Mouse (Mus musculus) fat pad, adult 2 months (tissue): ENCODE results near the gene Fcf1.
A peak's percentile ranks its signal among the peaks of the same experiment; 100 is the strongest.

Experiments
- DNase-seq: peaks from one replicate; pipeline ENCODE4 v3.0.0-alpha.2; 2011; ENCODE audit warnings: low read depth, low spot score; ENCODE audit errors: extremely low read depth

Fcf1 gene

DNA sequence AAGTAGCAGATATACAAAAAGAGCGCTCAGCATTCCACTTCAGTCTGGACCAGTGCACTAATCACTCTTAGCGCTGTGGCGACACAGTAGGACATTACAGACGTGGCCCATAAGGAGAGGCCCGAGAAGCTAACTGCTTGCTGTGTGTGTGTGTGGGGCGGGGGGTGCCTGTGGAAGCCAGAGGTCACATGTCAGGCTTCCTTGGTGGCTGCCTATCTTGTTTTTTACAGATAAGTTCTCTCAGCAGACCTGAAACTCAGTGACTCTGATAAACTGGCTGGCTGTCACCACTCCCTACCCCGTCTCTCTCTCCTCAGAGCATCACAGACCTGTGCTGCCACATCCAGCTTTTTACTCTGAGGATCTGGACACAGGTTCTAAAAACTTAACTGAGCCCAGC is 8.1 kb upstream of the Fcf1 start:
- no peak for DNase-seq

DNA sequence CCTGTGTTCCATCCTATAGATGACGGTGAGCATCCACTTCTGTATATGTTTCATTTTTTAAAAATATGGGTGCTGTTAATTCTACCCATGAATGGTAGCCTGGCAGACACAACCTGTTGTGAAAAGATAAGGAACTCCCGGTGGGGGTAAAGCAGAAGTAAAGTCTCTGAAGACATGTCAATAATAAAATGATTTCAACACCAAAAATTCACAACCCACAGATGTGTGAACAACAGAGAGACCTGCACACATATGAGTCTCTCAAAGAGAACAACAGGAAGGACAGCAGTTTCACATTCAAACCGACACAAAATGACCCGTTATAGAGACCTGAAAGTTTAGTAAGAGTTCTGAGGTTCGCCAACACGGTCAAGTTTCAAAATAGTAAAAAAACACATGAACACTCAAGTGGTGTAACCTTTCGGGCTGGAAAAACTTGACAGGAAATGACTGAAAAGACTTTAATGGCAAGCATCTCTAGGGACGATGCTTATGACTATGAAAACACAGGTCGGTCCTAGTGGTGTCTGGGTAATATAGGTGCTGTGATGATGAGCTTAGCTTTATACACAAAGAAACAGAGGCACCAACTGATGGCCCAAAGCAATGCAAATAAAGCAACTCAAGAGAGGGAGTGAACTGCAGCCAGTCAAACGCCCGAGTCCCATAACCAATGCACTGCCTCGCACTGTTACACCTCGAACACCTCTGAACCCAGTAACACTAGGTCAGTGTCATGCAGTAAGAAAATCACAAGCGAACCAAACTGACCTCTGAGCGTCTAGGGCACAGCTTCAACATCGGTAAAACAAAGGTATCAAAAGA is 1.7 kb upstream of the Fcf1 start:
- no peak for DNase-seq

DNA sequence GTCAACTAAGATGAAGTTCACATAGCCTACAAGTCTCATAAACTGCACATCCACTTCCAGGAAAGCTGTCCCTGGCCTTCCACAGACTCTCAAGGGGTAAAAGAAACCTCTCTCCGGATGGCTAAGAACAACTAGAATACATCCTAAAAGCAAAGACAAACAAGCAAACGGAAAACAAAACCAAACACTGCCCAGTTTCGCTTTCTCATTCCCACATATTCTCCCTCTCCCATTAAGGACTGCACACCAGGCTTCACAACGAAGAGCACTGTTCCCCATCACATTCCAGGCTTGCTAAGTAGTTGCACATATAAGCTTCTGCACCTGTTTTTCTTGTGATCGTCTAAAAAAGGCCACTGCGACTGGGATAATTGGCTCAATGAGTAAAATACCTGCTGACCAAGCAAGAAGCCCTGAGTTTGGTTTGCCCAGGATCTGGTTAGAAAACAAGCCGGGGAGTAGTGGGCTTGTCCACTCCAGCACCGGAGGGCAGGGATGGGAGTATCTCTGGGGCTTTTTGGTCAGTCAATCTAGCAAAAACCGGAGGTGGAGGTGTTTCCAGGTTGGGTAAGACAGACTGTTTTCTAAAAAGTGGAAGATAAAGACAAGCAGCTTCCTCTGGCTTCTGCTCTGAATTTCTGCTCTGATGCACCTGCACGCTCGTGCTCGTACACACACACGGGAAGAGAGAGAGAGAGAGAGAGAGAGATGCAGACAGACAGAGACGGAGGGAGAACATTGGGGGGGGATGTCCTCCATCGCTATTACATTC is 855 bp upstream of the Fcf1 start:
- DNase-seq = no peak

DNA sequence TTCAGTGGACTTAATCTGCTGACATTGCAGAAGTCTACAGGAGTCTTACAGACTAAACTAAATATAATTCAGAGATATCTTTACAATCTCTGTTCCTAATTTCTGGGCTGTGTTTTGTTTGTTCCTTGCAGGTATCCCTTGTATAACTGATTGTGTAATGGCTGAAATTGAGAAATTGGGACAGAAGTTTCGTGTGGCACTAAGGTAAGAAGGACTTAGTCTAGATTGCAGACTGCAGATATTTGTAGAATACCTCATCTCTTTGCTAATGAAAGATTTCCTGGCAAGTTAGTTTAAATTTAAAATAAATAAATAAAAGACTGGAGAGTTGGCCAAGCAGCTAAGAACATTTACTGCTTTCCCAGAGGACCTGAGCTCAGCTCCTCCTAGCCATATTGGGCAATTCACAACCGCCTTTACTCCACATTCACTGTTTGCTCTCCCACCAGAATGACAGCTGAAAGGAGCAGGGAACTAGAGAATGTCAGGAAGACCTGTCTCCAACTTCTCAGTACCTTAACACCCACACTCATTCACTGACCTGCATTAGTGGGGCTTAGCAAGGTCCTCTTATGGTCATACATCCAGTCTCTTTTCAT is 8.7 kb downstream of the Fcf1 start:
- peak; percentile 92 for DNase-seq

DNA sequence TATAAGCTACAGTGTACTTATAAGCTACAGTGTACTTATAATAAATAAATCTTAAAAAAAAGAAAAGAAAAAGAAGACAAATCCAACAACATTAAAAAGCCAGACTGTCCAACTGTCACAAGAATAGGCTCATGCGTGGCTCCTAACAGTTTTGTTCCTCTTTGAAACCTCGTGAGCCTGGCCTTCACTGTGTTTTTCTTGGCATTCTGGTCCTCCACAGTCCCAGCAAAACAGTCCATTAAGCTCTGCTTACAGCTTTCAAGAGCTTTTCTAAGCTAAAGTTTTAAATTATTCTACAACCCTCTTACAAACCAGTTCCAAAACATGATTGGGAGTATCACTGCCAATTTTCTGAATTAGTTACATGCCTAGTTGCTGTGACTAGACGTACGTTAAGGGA is 18.8 kb downstream of the Fcf1 start:
- DNase-seq = no peak

DNA sequence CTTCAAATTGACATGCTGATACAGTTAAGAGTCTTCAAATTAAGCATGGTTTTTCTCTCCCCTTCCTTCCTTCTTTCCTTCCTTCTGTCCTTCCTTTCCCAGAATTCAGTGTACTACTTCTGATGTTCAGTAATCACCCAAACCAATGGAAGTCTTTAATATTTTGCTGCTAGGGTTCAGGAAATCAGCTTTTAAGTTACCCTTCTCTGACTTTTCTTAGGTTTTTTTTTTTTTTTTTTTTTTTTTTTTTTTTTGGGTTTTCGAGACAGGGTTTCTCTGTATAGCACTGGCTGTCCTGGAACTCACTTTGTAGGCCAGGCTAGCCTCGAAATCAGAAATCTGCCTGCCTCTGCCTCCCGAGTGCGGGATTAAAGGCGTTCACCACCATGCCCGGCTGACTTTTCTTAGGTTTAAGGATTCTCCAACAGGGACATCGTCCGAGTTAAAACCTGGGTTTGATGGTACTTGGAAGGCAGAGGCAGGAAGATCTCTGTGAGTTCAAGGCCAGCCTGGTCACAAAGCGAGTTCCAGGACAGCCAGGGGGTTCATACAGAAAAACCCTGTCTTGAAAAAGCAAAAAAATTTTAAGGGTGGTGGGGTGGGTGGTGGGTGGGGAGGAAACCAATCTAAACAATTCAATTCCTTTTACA is 24.5 kb downstream of the Fcf1 start:
- no peak for DNase-seq

DNA sequence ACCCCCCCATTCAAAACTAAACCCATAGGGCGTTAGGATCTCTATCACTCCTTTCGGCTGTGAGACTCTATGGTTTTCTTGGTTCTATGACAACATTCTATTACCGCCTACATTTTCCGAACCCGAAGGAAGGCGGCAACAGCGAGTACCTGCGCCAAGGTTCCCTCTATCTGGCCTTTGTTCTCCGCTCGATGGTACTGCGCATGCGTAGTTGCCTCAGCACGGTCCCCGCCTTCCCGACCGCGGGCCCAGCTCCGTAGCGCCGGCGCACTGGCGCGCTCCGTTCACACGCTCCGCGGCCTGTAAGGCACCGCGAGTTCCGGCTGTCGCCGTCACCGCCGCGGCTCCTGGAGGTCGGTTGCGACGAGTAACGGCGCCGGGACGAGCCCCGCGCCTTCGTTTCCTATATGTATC is 25.4 kb downstream of the Fcf1 start, which contains the start of gene Ylpm1:
TSS of gene Ylpm1 (plus strand) at position 239 of the 414 bp plus-strand sequence.
- DNase-seq = peak; percentile 86

DNA sequence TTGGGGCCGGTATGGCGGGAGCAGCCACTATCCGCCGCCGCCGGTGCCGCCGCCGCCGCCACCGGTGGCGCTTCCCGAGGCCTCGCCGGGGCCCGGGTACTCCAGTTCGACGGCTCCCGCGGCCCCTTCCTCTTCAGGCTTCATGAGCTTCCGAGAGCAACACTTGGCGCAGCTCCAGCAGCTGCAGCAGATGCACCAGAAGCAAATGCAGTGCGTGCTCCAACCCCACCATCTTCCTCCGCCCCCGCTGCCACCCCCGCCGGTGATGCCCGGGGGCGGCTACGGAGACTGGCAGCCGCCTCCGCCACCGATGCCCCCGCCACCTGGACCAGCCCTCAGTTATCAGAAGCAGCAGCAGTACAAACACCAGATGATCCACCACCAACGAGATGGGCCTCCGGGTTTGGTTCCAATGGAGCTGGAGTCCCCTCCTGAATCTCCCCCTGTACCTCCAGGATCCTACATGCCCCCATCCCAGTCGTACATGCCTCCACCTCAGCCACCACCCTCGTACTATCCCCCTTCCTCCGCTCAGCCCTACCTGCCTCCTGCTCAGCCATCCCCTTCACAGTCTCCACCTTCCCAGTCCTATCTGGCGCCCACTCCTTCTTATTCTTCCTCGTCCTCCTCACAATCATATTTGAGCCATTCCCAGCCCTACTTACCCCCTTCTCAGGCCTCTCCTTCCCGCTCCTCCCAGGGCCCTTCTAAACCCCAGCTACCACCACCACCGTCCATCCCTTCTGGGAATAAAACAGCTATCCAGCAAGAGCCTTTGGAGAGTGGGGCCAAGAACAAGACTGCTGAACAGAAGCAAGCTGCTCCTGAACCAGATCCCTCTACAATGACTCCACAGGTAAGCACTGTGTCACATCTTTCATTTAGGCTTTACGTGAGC is 26.1 kb downstream of the Fcf1 start:
- DNase-seq = no peak

DNA sequence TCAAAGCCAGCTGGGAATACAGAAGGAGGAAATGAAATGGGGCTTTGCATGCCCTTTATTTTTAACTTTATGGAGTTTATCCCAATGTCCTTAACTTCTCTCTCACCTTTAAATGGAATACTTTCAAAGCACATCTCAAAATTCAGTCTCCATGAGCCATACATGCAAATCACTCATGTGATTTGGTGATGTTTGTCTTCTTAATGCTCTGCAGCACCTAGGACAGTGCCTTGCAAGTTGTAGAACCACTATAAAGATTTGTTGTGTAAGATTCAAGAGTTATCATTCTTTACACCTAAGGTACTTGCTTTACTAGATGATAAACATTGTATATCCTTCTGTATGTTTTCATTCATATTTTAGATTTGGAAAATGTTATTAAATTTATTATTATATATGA is 28.4 kb downstream of the Fcf1 start:
- no peak for DNase-seq

DNA sequence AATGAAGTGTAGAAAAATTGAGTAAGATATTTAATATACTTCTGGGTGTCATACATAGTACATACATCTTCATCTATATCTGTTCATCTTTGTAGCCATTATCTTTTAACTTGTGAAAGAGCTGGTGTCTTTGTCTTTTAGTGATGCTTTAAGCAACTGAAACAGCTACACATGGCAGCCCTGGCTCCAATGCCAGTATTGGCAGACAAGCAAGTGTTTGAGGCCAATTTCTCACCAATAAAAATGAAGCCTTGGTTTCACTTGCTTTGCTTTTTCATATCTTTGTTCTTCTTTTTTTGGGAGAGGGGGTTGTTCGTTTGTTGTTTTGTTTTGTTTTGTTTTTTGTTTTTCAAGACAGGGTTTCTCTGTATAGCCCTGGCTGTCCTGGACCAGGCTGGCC is 35.5 kb downstream of the Fcf1 start:
- DNase-seq = no peak

DNA sequence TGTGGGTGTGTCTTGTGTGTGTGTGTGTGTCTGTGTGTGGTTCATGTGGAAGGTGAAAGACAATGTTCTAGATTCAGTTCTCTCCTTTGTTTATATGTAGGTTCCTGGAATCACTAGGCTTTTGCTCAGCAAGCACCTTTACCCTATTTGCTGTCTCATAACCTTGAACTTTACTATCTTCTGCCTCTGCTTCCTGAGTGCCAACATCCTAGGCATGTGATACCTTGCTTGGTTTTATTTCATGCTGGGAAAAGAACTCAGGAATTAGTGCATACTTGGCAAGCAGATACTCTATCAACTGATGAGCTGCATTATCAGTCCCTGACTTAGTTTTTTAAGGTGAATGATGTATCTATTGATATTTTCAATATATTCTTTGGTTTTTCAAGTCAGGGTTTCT is 36.3 kb downstream of the Fcf1 start:
- DNase-seq = no peak

DNA sequence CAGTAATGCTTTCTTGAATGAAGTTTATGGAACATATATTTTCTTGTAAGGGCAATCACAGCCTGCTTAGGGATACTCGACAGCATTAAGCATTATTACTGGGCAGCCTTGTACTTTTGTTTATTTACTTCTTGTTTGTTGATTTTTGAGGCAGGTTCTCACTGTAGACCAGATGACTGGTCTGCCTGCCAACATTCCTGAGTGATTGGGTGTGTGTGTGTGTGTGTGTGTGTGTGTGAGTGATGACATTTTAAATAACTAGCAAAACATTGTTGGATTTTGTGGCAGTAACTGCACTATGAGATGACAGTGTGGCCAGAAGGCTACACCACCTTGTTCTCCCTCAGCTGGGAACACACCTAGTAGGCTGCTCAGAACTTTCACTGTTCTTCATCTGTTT is 39.1 kb downstream of the Fcf1 start:
- DNase-seq = no peak

DNA sequence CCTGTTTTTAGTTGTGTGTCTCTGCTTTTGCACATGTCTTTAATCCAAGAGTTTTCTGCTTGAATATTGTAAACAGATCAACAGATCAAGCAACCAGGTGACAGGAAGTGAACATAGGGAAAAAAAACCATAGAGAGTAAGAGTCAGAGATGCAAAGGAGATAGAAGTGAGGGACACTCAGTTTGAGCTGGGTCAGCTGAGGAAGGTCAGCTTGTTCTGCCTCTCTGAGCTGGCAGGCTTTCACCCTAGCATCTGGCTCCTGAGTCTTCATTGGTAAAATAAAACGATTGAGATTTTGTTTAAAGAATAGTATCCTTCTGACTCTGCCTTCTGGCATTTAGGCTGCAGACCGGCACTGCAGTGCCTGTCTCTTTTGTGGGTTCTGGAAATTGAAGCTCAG is 39.8 kb downstream of the Fcf1 start:
- DNase-seq = no peak

DNA sequence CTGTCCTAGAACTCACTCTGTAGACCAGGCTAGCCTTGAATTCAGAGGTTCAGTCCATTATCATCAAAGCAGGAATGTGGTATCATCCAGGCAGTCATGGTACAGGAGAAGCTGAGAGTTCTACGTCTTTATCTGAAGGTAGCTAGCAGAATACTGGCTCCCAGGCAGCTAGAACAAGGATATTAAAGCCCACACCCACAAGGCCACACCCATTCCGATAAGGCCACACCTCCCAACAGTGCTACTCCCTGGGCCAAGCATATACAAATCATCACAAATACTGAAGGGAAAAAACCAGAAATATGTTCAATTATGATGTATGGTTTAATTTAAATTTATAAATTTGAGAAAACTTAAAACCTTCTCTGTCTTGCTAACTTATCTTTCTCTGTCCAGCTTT is 41.5 kb downstream of the Fcf1 start:
- DNase-seq = no peak

DNA sequence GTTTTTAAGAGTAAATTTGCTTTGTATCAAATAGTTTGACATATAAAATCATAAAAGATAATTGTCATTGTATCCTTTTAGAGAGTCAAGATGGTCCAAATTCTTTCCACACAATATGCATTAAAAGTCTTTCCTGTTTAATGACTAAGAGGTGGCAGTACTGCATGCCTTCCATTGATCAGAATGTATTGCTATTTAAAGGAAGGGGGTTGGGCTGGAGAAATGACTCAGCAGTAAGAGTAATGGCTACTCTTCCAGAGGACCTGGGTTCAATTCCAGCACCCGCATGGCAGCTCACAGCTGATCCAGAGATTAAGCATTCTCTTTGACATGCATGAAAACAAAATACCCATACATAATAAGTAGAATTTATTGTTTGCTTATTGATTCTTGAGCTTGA is 51.4 kb downstream of the Fcf1 start:
- DNase-seq = no peak

DNA sequence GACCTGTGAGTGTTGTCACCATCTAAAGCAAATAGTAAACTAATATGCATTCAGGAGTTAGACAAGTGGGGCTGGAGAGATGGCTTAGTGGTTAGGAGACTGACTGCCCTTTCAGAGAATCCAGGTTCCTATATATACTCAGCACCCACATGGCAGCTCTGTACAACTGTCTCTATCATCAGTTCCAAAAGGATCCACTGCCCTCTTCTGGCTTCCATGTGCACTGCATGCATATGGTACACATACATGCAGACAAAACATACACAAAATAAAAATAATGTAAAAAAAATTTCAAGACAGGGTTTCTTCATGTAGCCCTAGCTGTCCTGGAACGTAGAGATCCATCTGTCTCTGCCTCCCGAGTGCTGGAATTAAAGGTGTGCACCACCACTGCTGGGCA is 62.0 kb downstream of the Fcf1 start:
- no peak for DNase-seq
